Mouse (Mus musculus) liver, embryonic 14.5 days (tissue): ENCODE data around the gene Csta1.

Experiments used
- CTCF ChIP-seq: IDR thresholded peaks from 2 replicates; pipeline ENCODE4 v1.5.1; 2016; ENCODE audit warnings: antibody characterized with exemption, low read depth, control low read depth
- EP300 ChIP-seq: IDR thresholded peaks from 2 replicates; pipeline ENCODE4 v1.6.1; 2016; ENCODE audit warnings: antibody characterized with exemption, low read depth

GRCm38 (mm10) chr16:36179910-36180309, 48.9 kb upstream of the Csta1 start:
- TF ChIP-seq EP300, result no peak
- TF ChIP-seq CTCF, result no peak
